Mouse (Mus musculus) MEL (cell line): ENCODE measurements at regions not wholly inside any gene's neighbourhood (a gene's known extent, or its start where the extent isn't known, plus 50 kb on each side); places are given as distances from the start of the nearest gene placed in this dataset.

Source experiments
- DNase-seq: peaks from one replicate; pipeline ENCODE4 v3.0.0; 2011; ENCODE audit warnings: low read depth, low spot score
- H3K27ac ChIP-seq: 2 replicates; pipeline ENCODE4 v1.5.1; 2012; ENCODE audit warnings: low read depth, mild to moderate bottlenecking, control low read depth, low read length, moderate library complexity; ENCODE audit not compliant: control insufficient read depth
- H3K27me3 ChIP-seq, 2 experiments: fragments of 150-350 bp in 1 of 2; sonication (generic) in 1 of 2; 2 replicates each; pipeline ENCODE4 v1.6.1; 2012; ENCODE audit warnings: low read length in 2 of 2, mild to moderate bottlenecking in 2 of 2, improper control_type of control experiment in 1 of 2, moderate library complexity in 1 of 2; ENCODE audit not compliant: insufficient read depth in 2 of 2, control insufficient read depth in 1 of 2
- H3K36me3 ChIP-seq, 2 experiments: 2 replicates each; pipeline ENCODE4 v1.6.1; 2012 to 2014; ENCODE audit warnings: low read length in 2 of 2, improper control_type of control experiment in 1 of 2, inconsistent platforms in 1 of 2, mild to moderate bottlenecking in 1 of 2; ENCODE audit not compliant: insufficient read depth in 2 of 2, control insufficient read depth in 1 of 2
- H3K4me1 ChIP-seq, 2 experiments: fragments of 150-350 bp in 1 of 2; sonication (generic) in 1 of 2; 2 replicates each; pipeline ENCODE4 v1.6.1; 2012; ENCODE audit warnings: low read length in 2 of 2, improper control_type of control experiment in 1 of 2, mild to moderate bottlenecking in 1 of 2; ENCODE audit not compliant: insufficient read depth in 2 of 2, control insufficient read depth in 1 of 2
- H3K4me3 ChIP-seq, 2 experiments: fragments of 150-350 bp in 1 of 2; sonication (generic) in 1 of 2; 2 replicates each; pipeline ENCODE4 v1.5.1; 2012; ENCODE audit warnings: low read depth in 2 of 2, low read length in 2 of 2, mild to moderate bottlenecking in 2 of 2, moderate library complexity in 2 of 2, control low read depth in 1 of 2, improper control_type of control experiment in 1 of 2; ENCODE audit not compliant: control insufficient read depth in 1 of 2, insufficient read depth in 1 of 2
- H3K79me2 ChIP-seq: 2 replicates; pipeline ENCODE4 v1.6.1; 2012; ENCODE audit warnings: mild to moderate bottlenecking, low read length, moderate library complexity; ENCODE audit not compliant: control insufficient read depth, poor library complexity, insufficient read depth
- H3K9ac ChIP-seq: 2 replicates; pipeline ENCODE4 v1.6.1; 2012; ENCODE audit warnings: low read depth, mild to moderate bottlenecking, control low read depth, low read length, moderate library complexity; ENCODE audit not compliant: control insufficient read depth, poor library complexity, severe bottlenecking
- H3K9me3 ChIP-seq: fragments of 150-350 bp; sonication (generic); replicated peaks from 2 replicates; pipeline ENCODE4 v1.6.1; 2012; ENCODE audit warnings: mild to moderate bottlenecking, low read length, improper control_type of control experiment, moderate library complexity; ENCODE audit not compliant: insufficient read depth
- CTCF ChIP-seq, 3 experiments: IDR thresholded peaks in 2 of 3; conservative IDR thresholded peaks in 1 of 3; 2 replicates each; pipeline ENCODE4 v1.5.1; 2011 to 2012; ENCODE audit warnings: low read length in 3 of 3, low read depth in 2 of 3, mild to moderate bottlenecking in 2 of 3, improper control_type of control experiment in 1 of 3, inconsistent platforms in 1 of 3, mixed read lengths in 1 of 3, moderate library complexity in 1 of 3; ENCODE audit not compliant: control insufficient read depth in 1 of 3, insufficient read depth in 1 of 3, poor library complexity in 1 of 3, severe bottlenecking in 1 of 3
- KAT2A ChIP-seq: conservative IDR thresholded peaks from 2 replicates; pipeline ENCODE4 v1.6.1; 2012; ENCODE audit warnings: low read depth, low read length, improper control_type of control experiment, inconsistent platforms
- MAX ChIP-seq: IDR thresholded peaks from 2 replicates; pipeline ENCODE4 v1.6.1; 2011; ENCODE audit warnings: low read length, improper control_type of control experiment
- MXI1 ChIP-seq: IDR thresholded peaks from 2 replicates; pipeline ENCODE4 v1.6.1; 2011; ENCODE audit warnings: mild to moderate bottlenecking, low read depth, low read length, improper control_type of control experiment
- MYB ChIP-seq: IDR thresholded peaks from 2 replicates; pipeline ENCODE4 v1.6.1; 2011; ENCODE audit warnings: mild to moderate bottlenecking, low read depth, low read length, improper control_type of control experiment
- NELFE ChIP-seq: IDR thresholded peaks from 2 replicates; pipeline ENCODE4 v1.6.1; 2011; ENCODE audit warnings: low read depth, low read length, improper control_type of control experiment
- POLR2A ChIP-seq, 2 experiments: IDR thresholded peaks; 2 replicates each; pipeline ENCODE4 v1.6.1; 2011 to 2012; ENCODE audit warnings: low read length in 2 of 2, mild to moderate bottlenecking in 2 of 2, control low read depth in 1 of 2, improper control_type of control experiment in 1 of 2, low read depth in 1 of 2, moderate library complexity in 1 of 2; ENCODE audit not compliant: control insufficient read depth in 1 of 2, insufficient read depth in 1 of 2, poor library complexity in 1 of 2
- RAD21 ChIP-seq: IDR thresholded peaks from 2 replicates; pipeline ENCODE4 v1.6.1; 2011; ENCODE audit warnings: mild to moderate bottlenecking, low read depth, low read length, improper control_type of control experiment
- SIN3A ChIP-seq: IDR thresholded peaks from 2 replicates; pipeline ENCODE4 v1.6.1; 2012; ENCODE audit warnings: low read length, improper control_type of control experiment, inconsistent platforms
- TBP ChIP-seq: IDR thresholded peaks from 2 replicates; pipeline ENCODE4 v1.8.0; 2011; ENCODE audit warnings: low read depth, low read length, improper control_type of control experiment
- USF1 ChIP-seq: IDR thresholded peaks from 2 replicates; pipeline ENCODE4 v1.6.1; 2014; ENCODE audit warnings: low read depth, mild to moderate bottlenecking, inconsistent platforms, low read length, improper control_type of control experiment, moderate library complexity
- ZMIZ1 ChIP-seq: IDR thresholded peaks from 2 replicates; pipeline ENCODE4 v1.6.1; 2012; ENCODE audit warnings: low read depth, mild to moderate bottlenecking, inconsistent platforms, low read length, improper control_type of control experiment, moderate library complexity
- ZNF384 ChIP-seq: IDR thresholded peaks from 2 replicates; pipeline ENCODE4 v1.6.1; 2012; ENCODE audit warnings: low read depth, mild to moderate bottlenecking, inconsistent platforms, low read length, improper control_type of control experiment

GRCm38 (mm10) chr16:24153943-24154342 is 165.3 kb upstream of the Bcl6 start:
- no peak for DNase-seq
- no peaks in the 10 kb centered on the region for H3K4me1 ChIP-seq
- no peaks in the 10 kb centered on the region for H3K36me3 ChIP-seq
- no peak for TF ChIP-seq ZNF384
- no peak for TF ChIP-seq MYB
- TF ChIP-seq KAT2A = no peak
- no peak for TF ChIP-seq ZMIZ1
- TF ChIP-seq TBP = no peak
- TF ChIP-seq RAD21 = no peak
- no peak for TF ChIP-seq POLR2A (IDR thresholded peaks at IDR 0.05; ENCODE audit: control insufficient read depth in 1 of 2, insufficient read depth in 1 of 2, low read depth in 1 of 2, low read length in 2 of 2, poor library complexity in 1 of 2)
- no peak for TF ChIP-seq USF1
- TF ChIP-seq MXI1 = no peak
- no peak for TF ChIP-seq SIN3A
- TF ChIP-seq NELFE = no peak
- TF ChIP-seq MAX = no peak
- H3K27me3 ChIP-seq = no peaks in the 10 kb centered on the region
- H3K4me3 ChIP-seq = no peak overlapping the region
- no peak overlapping the region for H3K27ac ChIP-seq
- no peak overlapping the region for H3K9ac ChIP-seq
- H3K9me3 ChIP-seq = no peaks in the 10 kb centered on the region
- H3K79me2 ChIP-seq = no peaks in the 10 kb centered on the region

DNA sequence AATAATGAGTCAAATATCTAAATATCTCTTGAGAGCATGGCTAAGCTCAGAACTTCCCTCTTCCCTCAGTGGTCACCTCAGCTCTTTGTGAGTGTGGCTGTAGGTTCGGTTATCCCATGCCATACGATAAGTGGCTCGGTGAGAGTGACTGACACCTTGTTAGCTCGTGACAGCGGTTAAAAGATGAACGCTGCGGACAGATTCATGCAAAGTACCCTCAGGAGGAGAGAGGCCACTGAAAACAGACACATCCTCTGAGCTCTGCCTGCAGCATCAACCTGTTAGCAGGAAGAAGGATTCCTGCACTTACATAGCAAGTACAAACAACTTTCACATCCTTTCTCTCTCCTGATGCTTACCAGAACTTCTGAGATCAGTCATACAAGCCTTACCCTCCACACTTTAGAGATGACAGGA is 163.2 kb upstream of the Bcl6 start:
- Histone ChIP-seq H3K79me2 (no peaks in the 10 kb centered on the region), H3K4me3 (no peak overlapping the region), H3K27ac (no peak overlapping the region), H3K9me3 (no peaks in the 10 kb centered on the region), H3K4me1 (no peaks in the 10 kb centered on the region), H3K9ac (no peak overlapping the region), H3K27me3 (no peaks in the 10 kb centered on the region), H3K36me3 (no peaks in the 10 kb centered on the region)
- no peak for DNase-seq
- no peak for TF ChIP-seq MAX

- Histone ChIP-seq H3K9ac (no peak overlapping the region), H3K4me3 (no peak overlapping the region), H3K79me2 (no peaks in the 10 kb centered on the region), H3K27me3 (no peaks in the 10 kb centered on the region)
- no peak for TF ChIP-seq NELFE
- TF ChIP-seq CTCF (IDR thresholded peaks at IDR 0.05 in 2 of 3, conservative IDR thresholded peaks at IDR 0.05 in 1 of 3; ENCODE audit: control insufficient read depth in 1 of 3, insufficient read depth in 1 of 3, low read depth in 2 of 3, low read length in 3 of 3, poor library complexity in 1 of 3, severe bottlenecking in 1 of 3) = no peak
- peak; percentile 56 for TF ChIP-seq ZNF384
- TF ChIP-seq, all 39 proteins: peak for 1
- no peaks in the 10 kb centered on the region for H3K4me1 ChIP-seq
- H3K9me3 ChIP-seq = no peaks in the 10 kb centered on the region
- peak; percentile 17 for DNase-seq
- H3K27ac ChIP-seq = no peak overlapping the region; the same call in 1 of the 2 replicates
- no peaks in the 10 kb centered on the region for H3K36me3 ChIP-seq
These were observed 162.6 kb upstream of the Bcl6 start for GRCm38 (mm10) chr16:24151178-24151725.
